Mouse (Mus musculus) myocyte (in vitro differentiated cells): ENCODE data around the gene Frrs1l. TPM values are rescaled to one million over a fixed set of nuclear protein-coding genes. Genes with fewer than 3 reads are reported as not detected.

Experiments
- H3K27me3 ChIP-seq: one replicate; pipeline ENCODE4 v1.6.1; 2011; ENCODE audit not compliant: control insufficient read depth, insufficient read depth, insufficient read length
- H3K36me3 ChIP-seq: one replicate; pipeline ENCODE4 v1.6.1; 2011; ENCODE audit not compliant: control insufficient read depth, insufficient read depth
- H3K4me2 ChIP-seq: one replicate; pipeline ENCODE4 v1.6.1; 2011; ENCODE audit warnings: low read depth, control low read depth
- H3K4me3 ChIP-seq: one replicate; pipeline ENCODE4 v1.5.1; 2011; ENCODE audit warnings: mild to moderate bottlenecking, control low read depth, moderate library complexity
- H3K79me2 ChIP-seq: one replicate; pipeline ENCODE4 v1.6.1; 2011; ENCODE audit not compliant: control insufficient read depth, insufficient read depth
- H3ac ChIP-seq: one replicate; pipeline ENCODE4 v1.6.1; 2011; ENCODE audit not compliant: control insufficient read depth, insufficient read length
- CEBPB ChIP-seq: IDR thresholded peaks from 2 replicates; pipeline ENCODE4 v1.6.1; 2011; ENCODE audit warnings: mild to moderate bottlenecking, moderate library complexity; ENCODE audit not compliant: poor library complexity, insufficient read depth, severe bottlenecking
- E2F4 ChIP-seq: IDR thresholded peaks from one replicate; pipeline ENCODE4 v1.6.1; 2011; ENCODE audit warnings: mild to moderate bottlenecking, control low read depth, moderate library complexity; ENCODE audit not compliant: insufficient read depth
- MAX ChIP-seq: IDR thresholded peaks from one replicate; pipeline ENCODE4 v1.6.1; 2011; ENCODE audit warnings: low read depth, mild to moderate bottlenecking, control low read depth
- MYOD1 ChIP-seq, 3 experiments: IDR thresholded peaks; one replicate each; pipeline ENCODE4 v1.6.1; 2011; ENCODE audit warnings: control low read depth in 2 of 3, low read depth in 2 of 3, mild to moderate bottlenecking in 2 of 3, moderate library complexity in 1 of 3; ENCODE audit not compliant: insufficient read length in 2 of 3, control insufficient read depth in 1 of 3
- MYOG ChIP-seq, 3 experiments: IDR thresholded peaks; one replicate each; pipeline ENCODE4 v1.6.1; 2011; ENCODE audit warnings: control low read depth in 2 of 3, low read depth in 2 of 3, mild to moderate bottlenecking in 2 of 3; ENCODE audit not compliant: insufficient read length in 2 of 3, control insufficient read depth in 1 of 3, insufficient read depth in 1 of 3
- POLR2A ChIP-seq: IDR thresholded peaks from one replicate; pipeline ENCODE4 v1.6.1; 2011; ENCODE audit warnings: low read depth, mild to moderate bottlenecking, control low read depth, moderate library complexity; ENCODE audit not compliant: insufficient read length
- POLR2AphosphoS2 ChIP-seq: IDR thresholded peaks from one replicate; pipeline ENCODE4 v1.6.1; 2011; ENCODE audit warnings: low read depth, control low read depth; ENCODE audit not compliant: insufficient read length
- REST ChIP-seq: IDR thresholded peaks from one replicate; pipeline ENCODE4 v1.6.1; 2011; ENCODE audit warnings: mild to moderate bottlenecking, control low read depth, moderate library complexity; ENCODE audit not compliant: insufficient read depth, insufficient read length
- SRF ChIP-seq: IDR thresholded peaks from one replicate; pipeline ENCODE4 v1.6.1; 2011; ENCODE audit warnings: low read depth; ENCODE audit not compliant: control insufficient read depth, insufficient read length
- TCF12 ChIP-seq: IDR thresholded peaks from one replicate; pipeline ENCODE4 v1.6.1; 2011; ENCODE audit warnings: mild to moderate bottlenecking, control low read depth; ENCODE audit not compliant: poor library complexity, insufficient read depth, severe bottlenecking
- TCF3 ChIP-seq: IDR thresholded peaks from one replicate; pipeline ENCODE4 v1.6.1; 2011; ENCODE audit warnings: low read depth, control low read depth; ENCODE audit not compliant: insufficient read length
- USF1 ChIP-seq: IDR thresholded peaks from one replicate; pipeline ENCODE4 v1.6.1; 2011; ENCODE audit warnings: low read depth, mild to moderate bottlenecking, control low read depth, moderate library complexity
- polyA plus RNA-seq: library from polyadenylated mRNA; unstranded; fragments of >200 nt; fragmentation: generic; extraction: Trizol; gene quantifications from one replicate; pipeline ENCODE4 v1.2.1, GENCODE M21; 2012; ENCODE audit warnings: missing spikeins

Gene Frrs1l
- polyA plus RNA-seq, 1 experiment, result not detected

DNA sequence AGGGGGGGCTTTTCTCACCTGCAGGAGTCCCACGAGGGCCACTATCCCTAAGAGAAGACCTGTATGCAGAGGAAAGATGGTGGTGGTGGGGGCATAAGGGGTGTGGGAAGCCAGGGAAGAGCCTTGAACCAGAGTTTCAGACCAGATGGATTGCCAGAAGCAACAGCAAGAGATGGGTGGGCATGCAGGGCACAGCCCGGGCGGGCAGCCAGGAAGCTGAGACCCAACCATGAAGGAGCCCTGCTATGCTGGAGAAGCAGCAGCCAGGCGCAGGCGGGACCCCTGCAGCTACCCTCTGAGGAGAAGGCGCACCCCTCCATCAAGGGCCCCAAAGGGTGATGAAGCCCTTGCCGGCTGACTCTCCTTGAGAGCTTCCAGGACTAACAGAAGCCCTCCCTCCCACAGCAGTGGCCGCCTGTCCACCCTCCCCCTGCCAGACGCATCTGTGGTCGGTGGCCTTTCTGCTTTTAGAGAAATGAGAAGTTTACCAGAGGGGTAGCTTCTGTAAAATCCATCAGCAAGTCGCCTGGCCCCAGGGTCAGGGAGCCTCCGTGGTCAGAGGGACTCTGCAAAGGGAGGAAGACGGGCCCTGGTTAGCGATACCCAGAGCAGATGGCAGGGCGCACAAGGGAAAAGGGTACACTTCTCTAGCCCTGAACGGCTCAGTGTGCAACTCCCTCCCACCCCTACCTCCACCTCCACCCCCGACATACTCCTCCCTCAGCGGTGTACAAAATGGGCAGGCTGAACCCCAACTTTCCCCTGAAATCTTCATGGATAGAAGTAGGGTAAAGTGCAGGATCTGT lies 26.4 kb upstream of the Frrs1l start:
- Histone ChIP-seq H3K79me2 (no peaks in the 10 kb centered on the region), H3ac (no peak overlapping the region), H3K36me3 (no peaks in the 10 kb centered on the region), H3K4me2 (no peak overlapping the region), H3K27me3 (peaks cover 32% of the 10 kb centered on the region), H3K4me3 (no peak overlapping the region)
- TF ChIP-seq SRF (no peak), MAX (no peak), MYOG (IDR thresholded peaks at IDR 0.05; ENCODE audit: control insufficient read depth in 1 of 3, insufficient read depth in 1 of 3, insufficient read length in 2 of 3, low read depth in 2 of 3) (no peak), TCF3 (no peak), TCF12 (no peak), POLR2A (no peak), USF1 (no peak), E2F4 (no peak), POLR2AphosphoS2 (no peak)

DNA sequence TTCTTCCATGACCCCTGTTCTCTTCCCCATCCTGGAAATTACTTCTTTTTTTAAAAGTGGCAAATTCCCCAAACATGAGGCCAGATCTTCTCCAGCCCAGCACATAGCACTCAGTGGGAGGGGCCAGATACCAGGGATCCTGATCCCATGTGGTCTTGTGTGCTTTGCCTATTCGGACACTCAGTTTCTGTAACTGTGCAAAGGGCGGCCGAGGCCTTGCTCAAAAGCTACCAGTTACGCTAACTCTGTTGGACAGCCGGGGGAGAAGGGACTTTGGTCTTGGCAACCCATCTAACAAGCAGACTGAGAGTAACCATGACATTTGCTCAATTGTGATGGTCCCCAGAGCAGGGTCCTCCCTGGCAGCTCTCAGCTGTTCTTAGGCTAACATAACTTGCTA lies 24.8 kb upstream of the Frrs1l start:
- no peak for TF ChIP-seq POLR2A
- no peak for TF ChIP-seq REST
- no peak for TF ChIP-seq POLR2AphosphoS2
- no peak for TF ChIP-seq TCF3
- no peak for TF ChIP-seq MYOG (IDR thresholded peaks at IDR 0.05; ENCODE audit: control insufficient read depth in 1 of 3, insufficient read depth in 1 of 3, insufficient read length in 2 of 3, low read depth in 2 of 3)
- no peak for TF ChIP-seq CEBPB
- TF ChIP-seq MYOD1 (IDR thresholded peaks at IDR 0.05; ENCODE audit: control insufficient read depth in 1 of 3, insufficient read length in 2 of 3, low read depth in 2 of 3), result no peak
- TF ChIP-seq TCF12, result no peak
- TF ChIP-seq MAX, result no peak
- no peak for TF ChIP-seq E2F4
- no peak for TF ChIP-seq SRF
- Histone ChIP-seq H3K79me2 (no peaks in the 10 kb centered on the region), H3K4me2 (no peak overlapping the region), H3K36me3 (no peaks in the 10 kb centered on the region), H3K4me3 (no peak overlapping the region), H3K27me3 (peaks cover 32% of the 10 kb centered on the region), H3ac (no peak overlapping the region)

DNA sequence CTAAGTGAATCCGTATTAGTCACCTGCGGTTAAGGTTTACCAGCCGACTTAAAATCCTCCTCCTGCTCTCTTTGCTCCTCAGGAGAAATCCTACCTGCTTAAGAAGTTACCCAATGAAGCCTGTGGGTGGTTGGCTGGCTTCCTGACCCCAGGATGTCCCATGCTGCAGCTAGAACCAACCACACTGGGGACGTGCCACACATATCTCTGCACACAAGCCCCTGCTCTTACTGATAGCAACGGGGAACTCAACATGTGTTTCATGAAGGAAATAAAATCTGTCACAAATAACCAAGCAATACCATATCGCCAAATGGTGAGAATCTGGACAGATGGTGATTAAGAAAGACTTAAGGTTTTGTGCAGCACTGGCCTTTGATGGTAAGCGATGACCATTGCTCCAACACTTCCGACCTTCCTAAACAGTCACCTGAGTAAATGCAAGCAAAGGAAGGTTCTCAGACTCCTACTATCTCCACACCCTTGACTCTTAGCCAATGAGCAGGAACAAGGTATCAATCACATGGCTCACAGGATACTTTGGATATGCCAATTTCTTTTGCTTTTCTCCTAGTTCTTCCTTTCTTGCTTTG lies 21.4 kb upstream of the Frrs1l start:
- H3K36me3 ChIP-seq, result no peaks in the 10 kb centered on the region
- H3K27me3 ChIP-seq, result peaks cover 33% of the 10 kb centered on the region
- TF ChIP-seq POLR2AphosphoS2 (no peak), CEBPB (no peak), TCF3 (no peak), USF1 (no peak), SRF (no peak), REST (no peak), E2F4 (no peak), POLR2A (no peak), TCF12 (no peak), MAX (no peak), MYOD1 (IDR thresholded peaks at IDR 0.05; ENCODE audit: control insufficient read depth in 1 of 3, insufficient read length in 2 of 3, low read depth in 2 of 3) (no peak), MYOG (IDR thresholded peaks at IDR 0.05; ENCODE audit: control insufficient read depth in 1 of 3, insufficient read depth in 1 of 3, insufficient read length in 2 of 3, low read depth in 2 of 3) (no peak)
- H3K4me2 ChIP-seq, result no peak overlapping the region
- H3K4me3 ChIP-seq, result no peak overlapping the region
- no peaks in the 10 kb centered on the region for H3K79me2 ChIP-seq
- no peak overlapping the region for H3ac ChIP-seq

DNA sequence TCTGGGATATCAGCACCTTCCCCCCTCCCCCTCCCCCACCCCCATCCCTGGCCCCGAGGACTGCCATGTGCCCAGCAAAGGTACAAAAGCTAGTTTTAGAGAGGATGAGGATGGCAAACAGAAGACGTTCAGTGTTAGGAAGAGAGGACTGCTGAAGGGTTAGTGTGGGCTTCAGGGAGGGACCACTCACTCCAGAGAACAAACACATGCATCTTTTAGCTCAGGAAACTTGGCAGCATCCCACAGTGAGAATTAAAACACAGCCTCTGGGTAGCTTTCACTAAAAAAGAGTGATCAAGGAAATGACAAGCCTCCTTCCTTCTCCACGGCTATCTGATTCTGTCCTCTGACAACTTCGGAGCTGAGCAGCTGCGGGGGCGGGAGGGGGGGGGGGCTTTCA lies 20.7 kb upstream of the Frrs1l start:
- Histone ChIP-seq H3K4me3 (no peak overlapping the region), H3ac (no peak overlapping the region), H3K4me2 (no peak overlapping the region), H3K27me3 (peaks cover 31% of the 10 kb centered on the region), H3K36me3 (no peaks in the 10 kb centered on the region), H3K79me2 (no peaks in the 10 kb centered on the region)
- TF ChIP-seq MYOD1 (IDR thresholded peaks at IDR 0.05; ENCODE audit: control insufficient read depth in 1 of 3, insufficient read length in 2 of 3, low read depth in 2 of 3) (no peak), POLR2A (no peak), TCF3 (no peak), USF1 (no peak), REST (no peak), POLR2AphosphoS2 (no peak)
